ENCODE assay signal across 11 mouse cellular contexts in genomic region chr9:15510557-15511310, GRCm38 (mm10). TPM values are rescaled to one million over a fixed set of nuclear protein-coding genes. Genes with fewer than 3 reads are reported as not detected.
DNase-seq lines count a peak whose midpoint lies in the region; ATAC-seq and TF ChIP-seq lines count a peak whose summit lies in the region.
"Had no signal": no experiment of that assay in that cellular context is flagged by ENCODE, and none has a peak within 500 bp of the region (broad histone marks: within the 10 kb centered on the region; RNA-seq: fewer than 3 reads in every experiment).

No protein-coding gene starts in this region.

- ATAC-seq in forebrain, embryonic 12.5 days (ENCODE audit: low FRiP score), result peak; percentile 51; the same call in 1 of the 2 replicates
- no peak for ATAC-seq in forebrain, embryonic 11.5 days (replicated peaks; ENCODE audit: low FRiP score)
- ATAC-seq in lung, embryonic 14.5 days (ENCODE audit: insufficient read depth), result no peak
- ATAC-seq in hindbrain, embryonic 15.5 days (ENCODE audit: low FRiP score, low read depth), result peak; percentile 49; the same call in 1 of the 2 replicates
- ATAC-seq in neural tube, embryonic 14.5 days (ENCODE audit: low read depth), result peak; percentile 42; the same call in 1 of the 2 replicates
- ATAC-seq in intestine, embryonic 15.5 days, result no peak

- WGBS in forebrain, embryonic 12.5 days, result 49% methylated on average over 3 of the region's 3 CpGs
- WGBS in forebrain, embryonic 11.5 days, result 71% methylated on average over 3 of the region's 3 CpGs
- 35% methylated on average over 3 of the region's 3 CpGs for WGBS in lung, embryonic 14.5 days
- 33% methylated on average over 3 of the region's 3 CpGs for WGBS in hindbrain, embryonic 15.5 days
- 49% methylated on average over 3 of the region's 3 CpGs for WGBS in neural tube, embryonic 14.5 days
- 46% methylated on average over 3 of the region's 3 CpGs for WGBS in intestine, embryonic 15.5 days

- H3K36me3 ChIP-seq in forebrain, embryonic 12.5 days (replicated peaks), result no peaks in the 10 kb centered on the region
- no peaks in the 10 kb centered on the region for H3K36me3 ChIP-seq in forebrain, embryonic 11.5 days (ENCODE audit: control insufficient read depth, insufficient read depth, low read length)
- H3K36me3 ChIP-seq in lung, embryonic 14.5 days (ENCODE audit: insufficient read depth), result no peaks in the 10 kb centered on the region
- no peaks in the 10 kb centered on the region for H3K36me3 ChIP-seq in hindbrain, embryonic 15.5 days
- H3K36me3 ChIP-seq in neural tube, embryonic 14.5 days (ENCODE audit: control insufficient read depth, insufficient read depth, low read length), result no peaks in the 10 kb centered on the region
- no peaks in the 10 kb centered on the region for H3K36me3 ChIP-seq in intestine, embryonic 15.5 days
- H3K36me3 ChIP-seq: heart, embryonic 15.5 days had no signal

- no peaks in the 10 kb centered on the region for H3K27me3 ChIP-seq in forebrain, embryonic 12.5 days
- no peaks in the 10 kb centered on the region for H3K27me3 ChIP-seq in forebrain, embryonic 11.5 days (ENCODE audit: control insufficient read depth, insufficient read depth, low read length)
- H3K27me3 ChIP-seq in lung, embryonic 14.5 days (ENCODE audit: insufficient read depth, low read length), result no peaks in the 10 kb centered on the region
- no peaks in the 10 kb centered on the region for H3K27me3 ChIP-seq in hindbrain, embryonic 15.5 days
- H3K27me3 ChIP-seq in neural tube, embryonic 14.5 days (ENCODE audit: control insufficient read depth, insufficient read depth, low read length), result no peaks in the 10 kb centered on the region
- no peaks in the 10 kb centered on the region for H3K27me3 ChIP-seq in intestine, embryonic 15.5 days (replicated peaks)
- H3K27me3 ChIP-seq: heart, embryonic 15.5 days had no signal

- H3K9me3 ChIP-seq in forebrain, embryonic 12.5 days, result no peaks in the 10 kb centered on the region
- H3K9me3 ChIP-seq in forebrain, embryonic 11.5 days (ENCODE audit: control insufficient read depth, low read length), result no peaks in the 10 kb centered on the region
- H3K9me3 ChIP-seq in lung, embryonic 14.5 days (ENCODE audit: low read depth, low read length), result no peaks in the 10 kb centered on the region
- no peaks in the 10 kb centered on the region for H3K9me3 ChIP-seq in hindbrain, embryonic 15.5 days
- H3K9me3 ChIP-seq in neural tube, embryonic 14.5 days (ENCODE audit: control insufficient read depth, low read length), result no peaks in the 10 kb centered on the region
- H3K9me3 ChIP-seq in intestine, embryonic 15.5 days, result no peaks in the 10 kb centered on the region
- H3K9me3 ChIP-seq: heart, embryonic 15.5 days had no signal

- no peak overlapping the region for H3K4me2 ChIP-seq in forebrain, embryonic 12.5 days
- H3K4me2 ChIP-seq in forebrain, embryonic 11.5 days (ENCODE audit: low read depth, low read length, severe bottlenecking), result no peak overlapping the region
- H3K4me2 ChIP-seq in lung, embryonic 14.5 days, result no peak overlapping the region
- H3K4me2 ChIP-seq in hindbrain, embryonic 15.5 days, result no peak overlapping the region
- H3K4me2 ChIP-seq in neural tube, embryonic 14.5 days (ENCODE audit: low read depth, low read length), result no peak overlapping the region
- H3K4me2 ChIP-seq in intestine, embryonic 15.5 days (replicated peaks), result no peak overlapping the region
- H3K4me2 ChIP-seq: heart, embryonic 15.5 days; liver, embryonic 11.5 days had no signal

- no peak for DNase-seq in forebrain, embryonic 11.5 days (ENCODE audit: low spot score)
- DNase-seq in lung, embryonic 14.5 days, result no peak
- DNase-seq in lung, postnatal 10 days, result no peak
- DNase-seq: kidney, adult 2 months; spleen, adult 18-20 months had no signal

- H3K27ac ChIP-seq in forebrain, embryonic 12.5 days, result peak overlapping the region; percentile 11; the same call in 1 of the 2 replicates
- H3K27ac ChIP-seq in forebrain, embryonic 11.5 days (ENCODE audit: low read depth, low read length), result no peak overlapping the region
- H3K27ac ChIP-seq in lung, embryonic 14.5 days (ENCODE audit: low read depth), result no peak overlapping the region
- H3K27ac ChIP-seq in hindbrain, embryonic 15.5 days (replicated peaks), result peak overlapping the region; percentile 14; the same call in 1 of the 2 replicates
- H3K27ac ChIP-seq in neural tube, embryonic 14.5 days (ENCODE audit: low read depth, low read length), result no peak overlapping the region; the same call in 1 of the 2 replicates
- H3K27ac ChIP-seq in intestine, embryonic 15.5 days, result no peak overlapping the region
- H3K27ac ChIP-seq: heart, embryonic 15.5 days had no signal

- H3K9ac ChIP-seq in forebrain, embryonic 12.5 days, result no peak overlapping the region
- no peak overlapping the region for H3K9ac ChIP-seq in forebrain, embryonic 11.5 days (ENCODE audit: low read length)
- H3K9ac ChIP-seq in lung, embryonic 14.5 days, result no peak overlapping the region
- H3K9ac ChIP-seq in hindbrain, embryonic 15.5 days, result no peak overlapping the region
- H3K9ac ChIP-seq in neural tube, embryonic 14.5 days (replicated peaks; ENCODE audit: low read depth, low read length), result no peak overlapping the region
- H3K9ac ChIP-seq in intestine, embryonic 15.5 days, result no peak overlapping the region
- H3K9ac ChIP-seq: heart, embryonic 15.5 days had no signal

- H3K4me1 ChIP-seq in forebrain, embryonic 12.5 days, result peaks cover 23% of the 10 kb centered on the region
- no peaks in the 10 kb centered on the region; the same call in none of the 2 replicates for H3K4me1 ChIP-seq in forebrain, embryonic 11.5 days (replicated peaks; ENCODE audit: control insufficient read depth, insufficient read depth, low read length)
- peaks cover 15% of the 10 kb centered on the region for H3K4me1 ChIP-seq in lung, embryonic 14.5 days (ENCODE audit: insufficient read depth)
- H3K4me1 ChIP-seq in hindbrain, embryonic 15.5 days (replicated peaks), result peaks cover 35% of the 10 kb centered on the region
- peaks cover 5% of the 10 kb centered on the region; the same call in 1 of the 2 replicates for H3K4me1 ChIP-seq in neural tube, embryonic 14.5 days (ENCODE audit: control insufficient read depth, insufficient read depth, low read length)
- H3K4me1 ChIP-seq in intestine, embryonic 15.5 days (replicated peaks), result peaks cover 16% of the 10 kb centered on the region

- H3K4me3 ChIP-seq in forebrain, embryonic 12.5 days (replicated peaks), result no peak overlapping the region
- H3K4me3 ChIP-seq in forebrain, embryonic 11.5 days (ENCODE audit: low read depth, low read length), result no peak overlapping the region
- no peak overlapping the region for H3K4me3 ChIP-seq in lung, embryonic 14.5 days (ENCODE audit: low read depth, low read length)
- no peak overlapping the region for H3K4me3 ChIP-seq in hindbrain, embryonic 15.5 days
- H3K4me3 ChIP-seq in neural tube, embryonic 14.5 days (ENCODE audit: low read depth, low read length), result no peak overlapping the region
- H3K4me3 ChIP-seq in intestine, embryonic 15.5 days (replicated peaks), result no peak overlapping the region
- H3K4me3 ChIP-seq: heart, embryonic 15.5 days had no signal

- 0 out of 2 replicates have a peak, but pooled peaks have one; percentile 15 for TF ChIP-seq CTCF in lung, embryonic 14.5 days (IDR thresholded peaks at IDR 0.05; ENCODE audit: low read depth)

RNA-seq across cellular contexts. Expression of gene Smco4, which starts 17.5 kb away (rescaled TPM):
- 1.7 and 2.6 TPM in 2 replicates for polyA plus RNA-seq in forebrain, embryonic 12.5 days (2016; fragmentation: Nextera tagmentation; extraction: Ambion mirVana)
- polyA plus RNA-seq in forebrain, embryonic 11.5 days (2014; fragmentation: Nextera tagmentation; extraction: Ambion mirVana), result 3.3 and 3.9 TPM in 2 replicates
- polyA plus RNA-seq in lung, embryonic 14.5 days (2014; fragmentation: Nextera tagmentation; extraction: Ambion mirVana), result 3.9 and 5.3 TPM in 2 replicates
- polyA plus RNA-seq in hindbrain, embryonic 15.5 days (2015; fragmentation: Nextera tagmentation; extraction: Ambion mirVana), result 1.0 and 1.1 TPM in 2 replicates
- 1.6 TPM in 2 replicates for polyA plus RNA-seq in neural tube, embryonic 14.5 days (2014; fragmentation: Nextera tagmentation; extraction: Ambion mirVana)
- 3.2 and 4.1 TPM in 2 replicates for polyA plus RNA-seq in intestine, embryonic 15.5 days (2015; fragmentation: Nextera tagmentation; extraction: Ambion mirVana)

Comparison
In these comparisons a context has a peak if more than half of its experiments do, and no peak if none do; other contexts are left out.
1. ATAC-seq: peak in forebrain, embryonic 12.5 days (single experiment), hindbrain, embryonic 15.5 days (single experiment) and neural tube, embryonic 14.5 days (single experiment); none in forebrain, embryonic 11.5 days (single experiment), lung, embryonic 14.5 days (single experiment) and intestine, embryonic 15.5 days (single experiment).
2. H3K27ac ChIP-seq: peak in forebrain, embryonic 12.5 days (single experiment) and hindbrain, embryonic 15.5 days (single experiment); none in forebrain, embryonic 11.5 days (single experiment), lung, embryonic 14.5 days (single experiment), neural tube, embryonic 14.5 days (single experiment) and intestine, embryonic 15.5 days (single experiment).